Mouse (Mus musculus): Measurements from ENCODE around the gene Psip1. TPM values are rescaled to one million over a fixed set of nuclear protein-coding genes. Genes with fewer than 3 reads are reported as not detected.
A peak's percentile ranks its signal among the peaks of the same experiment; 100 is the strongest.
"Not testable (repeated sequence)": the region's sequence is repeated elsewhere in the genome, so short reads cannot be mapped to it uniquely, and the experiment has no call there.

Gene Psip1
- total RNA-seq, 2 experiments from 2014 or later, result 53.5 to 55.0 TPM

GRCm38 (mm10) chr4:83511083-83511482 lies 24.8 kb upstream of the Psip1 start:
- no peak for DNase-seq (ENCODE audit: low spot score in 2 of 2)

DNA sequence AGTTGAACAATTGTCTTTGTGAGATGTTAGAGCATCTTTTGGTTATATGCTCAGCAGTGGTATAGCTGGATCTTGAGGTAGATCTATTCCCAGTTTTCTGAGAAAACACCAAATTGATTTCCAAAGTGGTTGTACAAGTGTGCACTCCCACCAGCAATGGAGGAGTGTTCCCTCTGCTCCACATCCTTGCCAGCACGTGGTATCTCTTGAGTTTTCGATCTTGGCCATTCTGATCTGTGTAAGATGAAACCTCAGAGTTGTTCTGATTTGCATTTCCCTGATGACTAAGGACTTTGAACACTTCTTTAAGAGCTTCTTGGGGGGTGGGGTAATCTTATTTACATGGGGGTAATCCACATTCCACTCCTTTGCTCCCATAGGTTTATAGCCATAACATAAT lies 23.3 kb upstream of the Psip1 start:
- no peak for DNase-seq (ENCODE audit: low spot score in 2 of 2)

DNA sequence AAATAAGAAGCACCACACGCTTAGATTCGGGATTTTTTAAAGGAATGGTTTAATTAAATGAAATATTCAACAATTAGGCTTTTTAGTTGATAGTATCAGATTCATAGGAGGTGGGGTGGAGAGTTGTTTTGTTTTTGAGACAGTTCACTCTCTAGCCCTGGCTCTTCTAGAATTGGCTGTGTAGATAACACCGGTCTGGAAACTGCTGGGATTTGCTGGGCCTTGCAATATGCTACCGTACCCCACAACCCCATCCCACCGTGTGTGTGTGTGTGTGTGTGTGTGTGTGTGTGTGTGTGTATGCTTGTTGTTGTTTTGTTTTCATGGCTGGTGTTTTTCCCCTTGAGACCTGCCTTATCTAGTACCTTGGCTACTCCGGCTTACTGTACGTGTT lies 14.8 kb upstream of the Psip1 start:
- no peak for DNase-seq (ENCODE audit: low spot score in 2 of 2)

- no peak for DNase-seq (ENCODE audit: low spot score in 2 of 2)
Measured at GRCm38 (mm10) chr4:83500154-83501036, 14.1 kb upstream of the Psip1 start.

GRCm38 (mm10) chr4:83497013-83497412 lies 10.8 kb upstream of the Psip1 start:
- DNase-seq (ENCODE audit: low spot score in 2 of 2), result not testable (repeated sequence)

DNA sequence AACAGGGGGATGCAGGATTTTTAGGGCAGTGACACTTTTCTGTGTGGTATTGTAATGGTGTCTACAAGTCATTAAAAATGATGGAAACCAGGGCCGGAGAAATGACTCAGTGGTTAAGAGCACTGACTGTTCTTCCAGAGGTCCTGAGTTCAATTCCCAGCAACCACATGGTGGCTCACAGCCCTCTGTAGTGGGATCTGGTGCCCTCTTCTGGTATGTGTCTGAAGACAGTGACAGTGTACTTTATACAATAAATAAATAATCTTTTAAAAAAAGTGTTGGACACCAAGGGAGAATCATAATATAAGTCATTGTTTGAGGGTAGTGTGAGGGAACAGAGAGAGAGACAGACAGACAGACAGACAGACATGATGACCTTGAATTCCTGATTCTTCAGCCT lies 6.9 kb upstream of the Psip1 start:
- DNase-seq (ENCODE audit: low spot score in 2 of 2), result no peak

DNA sequence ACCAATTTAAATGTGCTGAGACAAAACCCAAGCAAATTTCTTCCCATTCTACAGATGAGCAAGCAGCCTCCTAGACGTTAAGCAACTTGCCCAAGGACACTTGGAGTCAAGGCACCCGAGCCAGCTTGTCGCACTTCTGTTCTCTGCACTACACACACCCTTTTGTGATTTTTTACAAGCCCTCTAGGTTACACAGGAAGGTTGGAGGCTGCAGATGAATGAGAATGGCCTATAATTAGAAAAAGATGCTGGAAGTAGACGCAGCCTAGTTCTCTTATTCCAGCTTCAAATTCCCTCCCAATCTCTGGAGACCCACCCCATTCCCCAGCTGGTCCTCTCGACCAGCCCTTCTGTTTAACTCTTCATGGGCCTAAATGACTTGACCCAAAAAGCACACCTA lies 2.9 kb upstream of the Psip1 start:
- DNase-seq (ENCODE audit: low spot score in 2 of 2), result no peak

DNA sequence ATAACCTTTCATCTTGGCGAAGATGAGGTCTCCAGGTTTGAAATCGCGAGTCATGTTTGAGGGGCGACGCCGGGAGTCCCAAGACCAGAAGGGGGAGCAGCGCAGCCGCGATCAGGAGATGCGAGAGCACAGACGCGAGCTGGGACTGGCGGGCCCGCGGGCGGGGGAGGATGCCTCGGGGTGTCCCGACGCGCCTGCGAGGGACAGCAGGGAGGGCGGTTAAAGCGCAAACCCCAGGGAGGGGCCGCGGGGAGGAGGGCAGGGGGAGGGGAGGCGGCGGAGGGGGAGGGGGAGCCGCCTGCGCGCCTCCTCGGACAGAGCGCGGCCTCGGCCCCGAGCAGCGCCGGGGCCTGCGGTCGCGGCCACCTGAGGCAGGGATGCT lies 533 bp downstream of the Psip1 start:
- peak; percentile 80 to 88 for DNase-seq (ENCODE audit: low spot score in 2 of 2)

DNA sequence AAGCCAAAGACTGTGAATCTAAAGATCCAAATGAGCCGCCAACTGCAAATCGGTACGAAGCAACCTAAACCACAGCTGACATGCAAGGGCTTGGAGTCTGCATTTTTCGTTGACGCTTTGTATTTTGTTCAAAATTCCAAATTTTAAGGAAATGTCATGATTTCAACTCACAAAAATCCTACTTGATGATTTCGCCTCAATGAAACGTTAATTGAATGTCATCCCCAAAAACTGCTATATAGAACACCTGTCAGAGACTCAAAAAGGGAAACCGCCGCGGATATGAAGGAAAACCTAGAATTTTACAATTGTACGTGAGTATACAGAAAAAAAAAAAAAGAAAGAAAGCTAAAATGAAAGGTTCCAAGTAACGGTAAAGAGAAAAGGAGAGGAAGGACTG lies 1.0 kb downstream of the Psip1 start:
- DNase-seq (ENCODE audit: low spot score in 2 of 2), result no peak

DNA sequence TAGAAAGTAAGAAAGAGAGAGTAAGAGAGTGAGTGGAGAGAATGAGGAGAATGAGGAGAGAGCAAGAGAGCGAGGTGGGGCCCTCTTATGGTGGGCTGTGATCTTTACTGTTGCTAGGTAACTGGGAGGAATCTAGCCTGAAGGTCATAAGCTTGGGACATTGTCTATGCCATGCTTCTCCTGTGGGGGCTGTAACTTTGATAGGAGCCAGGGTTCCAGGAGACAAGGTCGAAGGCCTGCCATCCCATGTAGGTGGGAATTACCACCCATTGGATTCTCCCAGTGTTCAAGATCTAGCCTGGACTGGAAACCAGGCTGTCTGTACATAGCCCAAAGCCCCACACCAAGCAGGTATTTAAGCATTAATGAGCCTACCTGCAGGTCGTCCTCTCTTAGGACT lies 18.1 kb downstream of the Psip1 start:
- DNase-seq (ENCODE audit: low spot score in 2 of 2), result no peak

DNA sequence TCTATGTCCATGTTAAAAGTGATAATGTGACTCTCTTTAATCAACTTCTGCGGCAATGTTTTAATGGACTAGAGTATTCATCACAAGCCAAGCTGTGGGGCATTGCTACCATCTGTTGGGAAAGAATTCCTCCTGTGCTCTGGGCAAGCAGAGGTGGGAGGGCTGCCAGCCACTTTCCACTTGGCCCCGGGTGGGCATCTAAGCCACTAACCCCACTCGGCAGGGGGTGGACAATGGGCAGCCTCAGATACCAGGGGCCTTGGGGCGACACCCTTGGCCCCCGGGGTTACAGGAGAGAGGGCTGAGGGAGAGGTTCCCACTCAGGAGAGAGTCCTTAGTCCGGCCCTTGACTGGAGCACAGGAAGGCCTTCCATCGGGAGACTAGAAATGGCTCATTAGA lies 18.6 kb downstream of the Psip1 start:
- no peak for DNase-seq (ENCODE audit: low spot score in 2 of 2)

- DNase-seq (ENCODE audit: low spot score in 2 of 2), result no peak
Measured at GRCm38 (mm10) chr4:83464827-83465226, 21.4 kb downstream of the Psip1 start.

GRCm38 (mm10) chr4:83460106-83460505 lies 26.2 kb downstream of the Psip1 start:
- no peak for DNase-seq (ENCODE audit: low spot score in 2 of 2)

GRCm38 (mm10) chr4:83450785-83451184 lies 35.5 kb downstream of the Psip1 start:
- DNase-seq (ENCODE audit: low spot score in 2 of 2), result no peak

- DNase-seq (ENCODE audit: low spot score in 2 of 2), result no peak
Measured at GRCm38 (mm10) chr4:83441050-83441449, 45.2 kb downstream of the Psip1 start.

- DNase-seq (ENCODE audit: low spot score in 2 of 2), result no peak
Measured at GRCm38 (mm10) chr4:83439045-83439444, 47.2 kb downstream of the Psip1 start.

- DNase-seq (ENCODE audit: low spot score in 2 of 2), result no peak
Measured at GRCm38 (mm10) chr4:83438116-83438515, 48.1 kb downstream of the Psip1 start.

DNA sequence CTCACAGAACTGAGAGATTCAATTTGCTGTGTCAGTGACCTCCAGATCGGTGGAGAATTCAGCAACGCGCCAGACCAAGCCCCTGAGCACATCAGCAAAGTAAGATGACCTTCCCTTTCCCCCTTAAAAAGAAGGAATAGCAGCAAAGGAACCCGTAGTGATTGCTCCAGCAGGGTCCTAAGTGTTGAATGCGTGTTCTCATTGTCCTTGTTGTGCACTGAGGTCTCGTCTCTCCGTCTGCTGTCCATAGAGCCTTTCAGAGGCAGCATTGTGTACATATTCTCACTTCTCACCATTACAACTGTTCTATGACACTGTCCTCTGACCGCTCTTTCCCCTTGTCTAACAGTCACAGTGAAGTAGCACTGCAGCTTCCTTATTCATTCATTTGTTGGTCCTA lies 49.9 kb downstream of the Psip1 start:
- no peak for DNase-seq (ENCODE audit: low spot score in 2 of 2)

DNA sequence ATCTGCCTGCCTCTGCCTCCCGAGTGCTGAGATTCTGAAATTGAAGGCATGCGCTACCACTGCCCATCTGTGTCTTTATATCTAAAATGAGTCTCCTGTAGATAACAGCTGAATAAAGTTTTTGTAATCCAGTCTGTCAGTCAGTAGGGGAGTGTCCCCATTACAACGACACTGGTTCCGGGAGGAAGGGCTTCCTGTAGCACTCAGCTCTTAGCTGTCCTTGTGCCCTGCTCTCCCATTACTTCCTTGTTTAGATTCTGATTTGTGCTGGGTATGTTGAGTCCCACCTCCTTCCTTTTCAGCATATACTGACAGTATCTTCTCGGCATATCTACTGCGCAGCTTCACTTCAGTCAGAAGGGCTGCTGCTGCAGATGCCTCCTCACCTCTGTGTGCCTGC lies 53.4 kb downstream of the Psip1 start:
- DNase-seq (ENCODE audit: low spot score in 2 of 2), result no peak

DNA sequence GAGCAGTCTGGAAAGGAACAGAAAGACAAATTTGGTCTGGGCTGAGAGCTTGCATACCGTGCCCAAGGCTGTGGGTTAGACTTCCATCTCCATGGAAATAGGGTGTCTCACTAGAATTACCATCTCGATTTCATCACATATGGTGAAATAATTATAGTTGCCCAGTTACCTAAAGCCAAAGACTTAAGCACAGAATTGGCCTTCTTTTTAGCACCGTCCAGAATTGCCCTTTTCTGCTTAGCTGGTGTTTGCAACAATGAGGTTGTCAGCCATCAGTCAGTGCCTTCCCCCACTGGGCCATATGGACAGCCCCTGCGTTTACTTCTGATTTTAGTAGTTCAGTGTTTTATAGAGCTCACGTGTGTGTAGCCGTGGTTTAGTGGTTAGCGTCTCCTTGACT lies 54.3 kb downstream of the Psip1 start:
- DNase-seq (ENCODE audit: low spot score in 2 of 2), result no peak

GRCm38 (mm10) chr4:83428845-83429244 lies 57.4 kb downstream of the Psip1 start:
- DNase-seq (ENCODE audit: low spot score in 2 of 2), result no peak

DNA sequence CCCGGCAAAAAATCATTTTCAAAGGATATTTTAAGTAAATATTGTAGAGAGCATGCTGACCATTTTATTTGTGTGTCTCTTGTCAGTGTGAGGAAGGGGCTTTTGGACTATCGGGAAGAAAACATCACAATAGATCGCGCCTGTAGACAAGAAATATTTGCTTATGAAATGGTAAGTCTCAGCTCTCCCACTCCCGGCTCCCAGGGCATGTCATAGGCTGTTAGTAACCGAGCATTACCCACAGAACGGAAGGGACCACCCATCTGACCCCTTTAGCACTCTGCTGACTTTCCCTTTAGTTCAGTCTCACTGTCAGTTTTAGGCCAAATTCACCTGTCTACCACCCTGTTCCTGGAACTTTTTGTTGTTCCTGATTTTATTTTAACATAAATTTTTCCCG lies 58.6 kb downstream of the Psip1 start:
- DNase-seq (ENCODE audit: low spot score in 2 of 2), result no peak

GRCm38 (mm10) chr4:83427141-83427540 lies 59.1 kb downstream of the Psip1 start:
- no peak for DNase-seq (ENCODE audit: low spot score in 2 of 2)

Measured in gastrocnemius, postnatal 4 days (tissue).